Mouse (Mus musculus): ENCODE measurements around the gene Tigd3. TPM values are rescaled to one million over a fixed set of nuclear protein-coding genes. Genes with fewer than 3 reads are reported as not detected.
A peak's percentile ranks its signal among the peaks of the same experiment; 100 is the strongest.

The Tigd3 gene
- polyA plus RNA-seq, 1 experiment from 2014 or later = 1.8 TPM

GRCm38 (mm10) chr19:5921715-5922114, 27.8 kb upstream of the Tigd3 start:
- H3K4me1 ChIP-seq (ENCODE audit: control insufficient read depth in 2 of 2, insufficient read depth in 2 of 2, low read length in 2 of 2) = peaks cover 19 to 28% of the 10 kb centered on the region in 2 experiments
- no peaks in the 10 kb centered on the region for H3K27me3 ChIP-seq (ENCODE audit: control insufficient read depth, insufficient read depth, low read length)
- no peak for ATAC-seq (ENCODE audit: insufficient number of reproducible peaks, insufficient read depth, low FRiP score, low read depth)
- H3K36me3 ChIP-seq (ENCODE audit: control insufficient read depth, insufficient read depth, low read length) = peaks cover 23% of the 10 kb centered on the region
- H3K4me2 ChIP-seq (ENCODE audit: low read length) = peak overlapping the region; percentile 98
- peak overlapping the region in 1 of 2 experiments; percentile 7; a peak in 2 of 4 replicates for H3K4me3 ChIP-seq (ENCODE audit: control insufficient read depth in 1 of 2, insufficient read depth in 1 of 2, low read depth in 1 of 2, low read length in 2 of 2)
- H3K9ac ChIP-seq (ENCODE audit: low read length) = peak overlapping the region; percentile 51
- no peaks in the 10 kb centered on the region for H3K9me3 ChIP-seq (ENCODE audit: control insufficient read depth, low read length)
- 0 out of 4 replicates have a peak overlapping the region, but pooled peaks of 1 of the 2 experiments have one; percentile 20 for H3K27ac ChIP-seq (replicated peaks in 1 of 2; ENCODE audit: control insufficient read depth in 1 of 2, insufficient read depth in 1 of 2, low read depth in 2 of 2, low read length in 2 of 2)
- WGBS = 23% methylated on average over 9 of the region's 9 CpGs

GRCm38 (mm10) chr19:5913007-5913719, 19.2 kb upstream of the Tigd3 start, which contains the start of gene Dpf2:
Gene Dpf2 (minus strand): TSS chr19:5913010.
- WGBS = 15% methylated on average over 13 of the region's 13 CpGs
- H3K36me3 ChIP-seq (ENCODE audit: control insufficient read depth, insufficient read depth, low read length) = peaks cover 30% of the 10 kb centered on the region
- H3K4me3 ChIP-seq (ENCODE audit: control insufficient read depth in 1 of 2, insufficient read depth in 1 of 2, low read depth in 1 of 2, low read length in 2 of 2) = peak within 1 kb of the TSS; percentile 85 to 96
- H3K27ac ChIP-seq (replicated peaks in 1 of 2; ENCODE audit: control insufficient read depth in 1 of 2, insufficient read depth in 1 of 2, low read depth in 2 of 2, low read length in 2 of 2) = peak within 1 kb of the TSS; percentile 76 to 91
- peak; percentile 8; the same call in 1 of the 2 replicates for ATAC-seq (ENCODE audit: insufficient number of reproducible peaks, insufficient read depth, low FRiP score, low read depth)
- peaks cover 8 to 26% of the 10 kb centered on the region in 2 experiments for H3K4me1 ChIP-seq (ENCODE audit: control insufficient read depth in 2 of 2, insufficient read depth in 2 of 2, low read length in 2 of 2)
- H3K4me2 ChIP-seq (ENCODE audit: low read length) = peak within 1 kb of the TSS; percentile 90
- H3K27me3 ChIP-seq (ENCODE audit: control insufficient read depth, insufficient read depth, low read length) = no peaks in the 10 kb centered on the region
- peak within 1 kb of the TSS; percentile 99 for H3K9ac ChIP-seq (ENCODE audit: low read length)
- no peaks in the 10 kb centered on the region for H3K9me3 ChIP-seq (ENCODE audit: control insufficient read depth, low read length)

- Histone ChIP-seq H3K9me3 (ENCODE audit: control insufficient read depth, low read length) (no peaks in the 10 kb centered on the region), H3K36me3 (ENCODE audit: control insufficient read depth, insufficient read depth, low read length) (peaks cover 25% of the 10 kb centered on the region), H3K4me1 (ENCODE audit: control insufficient read depth in 2 of 2, insufficient read depth in 2 of 2, low read length in 2 of 2) (peaks cover 8 to 26% of the 10 kb centered on the region in 2 experiments), H3K27ac (replicated peaks in 1 of 2; ENCODE audit: control insufficient read depth in 1 of 2, insufficient read depth in 1 of 2, low read depth in 2 of 2, low read length in 2 of 2) (peak overlapping the region; percentile 76 to 91), H3K27me3 (ENCODE audit: control insufficient read depth, insufficient read depth, low read length) (no peaks in the 10 kb centered on the region), H3K9ac (ENCODE audit: low read length) (peak overlapping the region; percentile 99), H3K4me2 (ENCODE audit: low read length) (peak overlapping the region; percentile 90), H3K4me3 (ENCODE audit: control insufficient read depth in 1 of 2, insufficient read depth in 1 of 2, low read depth in 1 of 2, low read length in 2 of 2) (peak overlapping the region; percentile 85 to 96)
- WGBS = under 1% methylated on average over 59 of the region's 59 CpGs
- ATAC-seq (ENCODE audit: insufficient number of reproducible peaks, insufficient read depth, low FRiP score, low read depth) = peak; percentile 96
Observed at GRCm38 (mm10) chr19:5912103-5913006, 18.4 kb upstream of the Tigd3 start.

DNA sequence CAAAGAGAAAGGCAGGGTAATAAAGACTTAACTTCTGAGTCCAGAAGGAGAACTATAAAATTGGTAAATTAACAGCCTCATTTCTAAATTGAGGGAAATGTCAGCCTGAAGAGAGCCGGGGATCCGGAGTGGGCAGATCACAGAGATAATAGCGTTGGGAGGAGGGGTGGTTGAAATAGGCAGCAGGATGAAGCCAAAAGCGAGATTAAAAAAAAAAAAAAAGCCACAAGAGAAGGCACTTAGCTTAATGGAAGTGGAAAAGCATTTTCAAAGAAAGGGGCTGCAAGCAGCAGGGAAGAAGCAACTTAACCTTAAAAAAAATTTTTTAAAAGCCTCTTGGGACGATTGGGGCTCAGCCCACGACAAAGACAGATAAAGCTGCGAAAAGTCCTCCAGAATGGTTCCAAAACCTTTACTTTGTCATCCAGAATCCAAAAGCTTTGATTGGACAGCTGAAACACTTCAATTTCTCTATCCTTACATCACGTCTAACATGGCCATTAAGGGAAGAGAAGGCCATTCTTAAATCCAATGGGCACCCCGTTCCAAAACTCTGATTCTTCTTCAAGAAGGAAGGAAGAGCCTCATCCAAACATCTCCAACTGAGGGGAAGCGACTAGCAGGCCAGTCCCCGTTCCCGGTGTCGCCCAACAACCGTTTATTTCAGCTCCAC, 17.6 kb upstream of the Tigd3 start:
- H3K27ac ChIP-seq (replicated peaks in 1 of 2; ENCODE audit: control insufficient read depth in 1 of 2, insufficient read depth in 1 of 2, low read depth in 2 of 2, low read length in 2 of 2) = peak overlapping the region; percentile 76 to 91
- ATAC-seq (ENCODE audit: insufficient number of reproducible peaks, insufficient read depth, low FRiP score, low read depth) = no peak
- WGBS = 3% methylated on average over 14 of the region's 14 CpGs
- peaks cover 25% of the 10 kb centered on the region for H3K36me3 ChIP-seq (ENCODE audit: control insufficient read depth, insufficient read depth, low read length)
- H3K9ac ChIP-seq (ENCODE audit: low read length) = peak overlapping the region; percentile 99
- no peaks in the 10 kb centered on the region for H3K9me3 ChIP-seq (ENCODE audit: control insufficient read depth, low read length)
- H3K4me3 ChIP-seq (ENCODE audit: control insufficient read depth in 1 of 2, insufficient read depth in 1 of 2, low read depth in 1 of 2, low read length in 2 of 2) = peak overlapping the region; percentile 85 to 96
- peak overlapping the region; percentile 90 for H3K4me2 ChIP-seq (ENCODE audit: low read length)
- no peaks in the 10 kb centered on the region for H3K27me3 ChIP-seq (ENCODE audit: control insufficient read depth, insufficient read depth, low read length)
- H3K4me1 ChIP-seq (ENCODE audit: control insufficient read depth in 2 of 2, insufficient read depth in 2 of 2, low read length in 2 of 2) = peaks cover 8 to 26% of the 10 kb centered on the region in 2 experiments

- Histone ChIP-seq H3K27ac (replicated peaks in 1 of 2; ENCODE audit: control insufficient read depth in 1 of 2, insufficient read depth in 1 of 2, low read depth in 2 of 2, low read length in 2 of 2) (0 out of 4 replicates have a peak overlapping the region, but pooled peaks of 1 of the 2 experiments have one; percentile 6), H3K9me3 (ENCODE audit: control insufficient read depth, low read length) (no peaks in the 10 kb centered on the region)
- WGBS = 51% methylated on average over 6 of the region's 6 CpGs
Observed at GRCm38 (mm10) chr19:5910221-5910620, 16.3 kb upstream of the Tigd3 start.

GRCm38 (mm10) chr19:5907275-5907674, 13.3 kb upstream of the Tigd3 start:
- no peak overlapping the region for H3K9ac ChIP-seq (ENCODE audit: low read length)
- peaks cover 5 to 19% of the 10 kb centered on the region in 2 experiments for H3K4me1 ChIP-seq (ENCODE audit: control insufficient read depth in 2 of 2, insufficient read depth in 2 of 2, low read length in 2 of 2)
- WGBS = 83% methylated on average over 3 of the region's 3 CpGs
- no peaks in the 10 kb centered on the region for H3K9me3 ChIP-seq (ENCODE audit: control insufficient read depth, low read length)
- no peak for ATAC-seq (ENCODE audit: insufficient number of reproducible peaks, insufficient read depth, low FRiP score, low read depth)
- H3K36me3 ChIP-seq (ENCODE audit: control insufficient read depth, insufficient read depth, low read length) = peaks cover 54% of the 10 kb centered on the region
- H3K27ac ChIP-seq (replicated peaks in 1 of 2; ENCODE audit: control insufficient read depth in 1 of 2, insufficient read depth in 1 of 2, low read depth in 2 of 2, low read length in 2 of 2) = no peak overlapping the region
- H3K4me3 ChIP-seq (ENCODE audit: control insufficient read depth in 1 of 2, insufficient read depth in 1 of 2, low read depth in 1 of 2, low read length in 2 of 2) = no peak overlapping the region
- no peak overlapping the region for H3K4me2 ChIP-seq (ENCODE audit: low read length)
- H3K27me3 ChIP-seq (ENCODE audit: control insufficient read depth, insufficient read depth, low read length) = no peaks in the 10 kb centered on the region

More at GRCm38 (mm10) chr19:5910221-5910620, 16.3 kb upstream of the Tigd3 start:
- Histone ChIP-seq H3K9ac (ENCODE audit: low read length) (peak overlapping the region; percentile 43; the same call in 1 of the 2 replicates), H3K4me1 (ENCODE audit: control insufficient read depth in 2 of 2, insufficient read depth in 2 of 2, low read length in 2 of 2) (peaks cover 8 to 26% of the 10 kb centered on the region in 2 experiments), H3K4me3 (ENCODE audit: control insufficient read depth in 1 of 2, insufficient read depth in 1 of 2, low read depth in 1 of 2, low read length in 2 of 2) (peak overlapping the region; percentile 9 to 13; a peak in 2 of 4 replicates), H3K27me3 (ENCODE audit: control insufficient read depth, insufficient read depth, low read length) (no peaks in the 10 kb centered on the region), H3K36me3 (ENCODE audit: control insufficient read depth, insufficient read depth, low read length) (peaks cover 27% of the 10 kb centered on the region), H3K4me2 (ENCODE audit: low read length) (peak overlapping the region; percentile 90)
- no peak for ATAC-seq (ENCODE audit: insufficient number of reproducible peaks, insufficient read depth, low FRiP score, low read depth)

All from heart, embryonic 14.5 days (tissue).